Mouse (Mus musculus): ENCODE data around the gene AI182371.

The AI182371 gene

GRCm38 (mm10) chr2:35101443-35101842 lies at the start of gene AI182371:
AI182371 (minus strand) TSS chr2:35101543.
- no peak for DNase-seq (ENCODE audit: low read depth, low spot score)

DNA sequence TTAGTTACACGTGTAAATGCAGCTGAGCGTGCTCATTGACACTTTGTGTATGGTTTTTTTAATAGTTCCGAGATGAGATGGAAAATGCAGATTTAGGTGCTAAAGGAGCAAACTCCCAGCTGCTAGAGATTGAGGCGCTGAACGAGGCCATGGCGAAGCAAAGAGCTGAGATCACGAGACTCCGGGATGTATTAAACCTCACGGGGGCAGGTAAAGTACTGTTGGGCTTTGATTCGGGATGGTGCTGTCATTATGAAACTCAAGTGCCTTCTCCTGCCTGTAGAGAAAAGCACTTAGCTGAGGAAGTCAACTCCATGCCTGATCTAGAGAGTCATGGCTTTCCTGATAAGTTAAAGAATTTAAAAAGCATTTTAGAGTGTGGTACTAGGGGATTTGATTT lies 47.5 kb upstream of the AI182371 start:
- DNase-seq (ENCODE audit: low read depth, low spot score): no peak

- DNase-seq (ENCODE audit: low read depth, low spot score): no peak
These were observed 40.3 kb upstream of the AI182371 start for GRCm38 (mm10) chr2:35141673-35142072.

- DNase-seq (ENCODE audit: low read depth, low spot score): no peak
These were observed 37.2 kb upstream of the AI182371 start for GRCm38 (mm10) chr2:35138576-35138975.

DNA sequence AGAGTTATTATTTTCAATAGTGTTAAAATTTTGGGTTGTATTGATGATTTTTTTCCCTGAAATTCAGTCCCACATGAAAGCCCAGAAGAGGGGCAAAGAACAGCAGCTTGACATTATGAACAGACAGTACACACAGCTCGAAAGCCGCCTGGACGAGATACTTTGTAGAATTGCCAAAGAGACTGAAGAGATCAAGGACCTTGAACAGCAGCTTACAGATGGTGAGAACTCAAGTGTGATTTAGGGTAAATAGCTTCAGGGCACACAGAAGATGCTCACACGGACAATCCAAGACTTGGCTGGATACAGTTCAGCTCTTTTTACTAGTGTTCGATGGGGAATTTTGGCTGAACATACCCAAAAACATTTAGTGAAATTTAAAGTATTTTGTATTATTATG lies 32.5 kb upstream of the AI182371 start:
- DNase-seq (ENCODE audit: low read depth, low spot score): no peak

DNA sequence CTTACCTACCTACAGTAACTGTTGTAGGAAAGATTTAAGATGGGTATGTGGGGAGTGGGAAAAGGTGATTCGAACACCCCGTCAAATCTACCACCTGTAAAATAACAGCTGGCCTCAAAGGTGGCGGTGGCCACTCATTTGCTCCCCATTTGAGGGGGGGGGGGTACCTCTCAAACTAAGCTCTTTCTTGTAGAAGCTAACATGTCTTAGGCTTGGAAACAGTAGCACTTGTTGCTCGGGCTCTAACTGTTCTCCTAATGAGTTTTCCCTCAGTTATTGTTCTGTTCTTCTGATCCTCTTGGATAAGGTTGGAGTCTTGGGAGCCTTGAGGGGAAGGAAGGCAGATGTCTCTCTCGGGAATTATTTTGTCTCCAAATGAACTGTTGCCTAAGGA lies 31.3 kb upstream of the AI182371 start:
- no peak for DNase-seq (ENCODE audit: low read depth, low spot score)

DNA sequence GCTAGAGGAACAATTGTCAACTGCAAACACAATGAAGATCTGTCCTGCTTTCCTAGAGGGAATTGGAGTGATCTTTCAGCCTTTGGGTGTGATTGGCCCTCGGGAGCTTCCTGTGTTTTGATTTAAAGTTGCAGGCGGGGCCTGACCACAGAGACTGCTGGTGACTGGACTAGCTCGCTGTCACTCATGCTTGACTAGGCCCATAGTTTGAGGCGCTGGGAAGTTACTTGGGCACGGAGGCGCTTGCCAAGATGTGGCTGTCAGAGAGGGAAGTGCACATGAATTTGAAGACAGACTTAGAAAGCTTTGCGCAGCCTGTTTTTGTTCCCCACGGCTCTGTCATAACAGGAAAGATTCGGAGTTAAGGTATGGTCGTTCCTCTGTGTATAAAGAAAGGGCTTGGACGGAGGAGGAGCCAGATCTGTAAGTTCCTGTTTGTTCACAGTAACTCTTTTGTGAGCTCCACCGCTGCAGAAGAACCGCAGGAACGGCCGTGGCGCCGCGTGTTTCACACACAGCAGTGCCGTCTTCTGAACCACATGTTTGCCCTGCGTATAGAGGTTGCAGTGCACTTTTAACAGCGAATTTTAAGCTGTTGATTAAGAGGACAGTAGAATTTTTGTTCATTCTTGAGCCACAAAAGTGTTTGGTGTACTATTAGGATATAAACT lies 30.8 kb upstream of the AI182371 start:
- DNase-seq (ENCODE audit: low read depth, low spot score): peak; percentile 97

DNA sequence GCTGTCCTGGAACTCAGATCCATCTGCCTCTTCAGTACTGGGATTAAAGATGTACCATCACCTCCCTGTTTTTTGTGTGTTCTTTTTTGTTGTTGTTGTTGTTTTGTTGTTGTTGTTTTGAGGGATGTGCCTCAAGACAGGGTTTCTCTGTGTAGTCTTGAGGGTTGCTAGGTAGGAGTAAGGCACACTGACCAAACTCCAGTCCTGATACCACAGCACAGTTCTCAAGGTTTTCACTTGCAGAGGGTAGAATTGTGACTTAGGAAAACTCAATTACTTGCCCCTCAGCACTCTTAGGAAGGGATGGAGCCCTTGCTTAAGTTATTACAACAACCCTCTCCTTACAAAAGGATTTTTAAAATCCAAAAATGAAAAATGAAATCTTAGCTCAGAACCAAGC lies 30.1 kb upstream of the AI182371 start:
- DNase-seq (ENCODE audit: low read depth, low spot score): no peak

DNA sequence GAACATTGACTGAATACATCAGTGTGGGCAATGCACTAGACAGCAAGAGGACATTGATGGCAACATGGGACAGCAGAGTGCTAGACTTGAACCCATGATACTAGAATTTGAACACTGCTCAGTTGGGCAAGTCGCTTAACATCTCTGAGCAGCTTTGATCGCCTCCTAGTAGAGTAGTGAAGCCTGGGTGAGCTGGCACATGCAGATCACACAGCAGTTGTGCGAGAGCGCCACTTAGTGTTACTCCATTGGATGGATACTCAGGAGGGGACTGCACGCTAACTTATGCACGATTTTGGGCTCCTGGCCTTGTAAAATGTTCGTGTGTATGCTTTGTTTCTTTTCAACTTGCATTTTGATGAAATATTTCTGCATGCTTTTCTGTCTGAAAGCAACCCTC lies 23.4 kb upstream of the AI182371 start:
- peak; percentile 45 for DNase-seq (ENCODE audit: low read depth, low spot score)

DNA sequence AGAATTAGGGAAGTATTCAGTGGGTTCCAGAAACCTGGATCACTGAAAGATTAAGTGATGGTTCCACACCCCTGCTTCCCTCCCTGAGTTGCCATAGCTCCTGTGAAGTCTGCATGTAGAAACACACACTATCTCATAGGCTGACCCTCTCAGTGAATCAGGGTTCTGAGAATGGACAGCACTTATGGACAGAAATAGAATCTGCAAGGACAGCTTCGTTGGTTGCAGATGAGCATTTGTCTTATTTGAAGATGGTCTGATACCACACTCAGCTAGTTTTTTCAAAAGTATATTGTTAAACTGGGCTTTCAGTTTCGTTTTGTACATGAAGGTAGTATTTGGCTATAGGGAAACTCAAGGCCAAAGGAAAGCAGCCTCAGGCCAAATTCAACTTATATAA lies 9.2 kb upstream of the AI182371 start:
- DNase-seq (ENCODE audit: low read depth, low spot score): no peak

GRCm38 (mm10) chr2:35109924-35110304 lies 8.6 kb upstream of the AI182371 start:
- DNase-seq (ENCODE audit: low read depth, low spot score): no peak

DNA sequence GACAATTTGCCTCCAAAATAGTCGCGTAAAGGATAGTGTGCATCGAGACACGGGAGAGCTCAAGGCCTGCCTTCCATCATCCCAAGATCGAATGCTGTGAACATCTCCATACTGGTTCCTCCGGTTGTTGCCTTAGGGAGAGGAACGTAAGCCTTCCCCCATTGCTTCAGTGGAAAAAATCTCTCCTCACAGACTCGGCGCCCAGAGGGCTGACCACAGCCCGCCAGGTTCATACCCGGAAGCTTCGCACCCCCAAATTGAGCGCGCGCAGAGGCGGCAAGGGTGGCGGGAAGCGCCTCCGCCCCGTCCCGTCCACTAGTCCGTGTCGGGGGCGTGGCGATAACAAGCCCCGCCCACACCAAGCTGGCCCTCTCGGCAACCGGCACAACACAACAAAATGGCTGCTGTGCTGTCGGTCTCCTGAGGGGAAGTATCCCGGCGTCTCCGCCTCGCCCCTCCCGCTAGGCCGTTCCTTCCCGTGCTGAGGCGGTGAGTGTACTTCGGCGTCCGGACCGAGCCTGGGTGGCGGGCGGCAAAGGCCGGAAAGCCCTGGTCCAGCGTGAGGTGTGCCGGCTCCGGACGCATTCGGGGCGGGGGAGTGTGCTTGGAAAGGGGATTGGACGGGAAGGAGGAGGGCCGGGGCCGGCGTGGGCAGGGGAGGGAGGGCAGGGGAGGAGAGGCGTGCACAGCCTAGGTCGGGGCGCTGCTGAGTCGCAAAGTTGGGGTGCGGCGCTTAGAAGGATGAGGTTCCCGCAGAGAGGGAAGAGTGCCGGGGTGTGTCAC lies 8.0 kb upstream of the AI182371 start, which contains the start of gene Cntrl:
TSS of gene Cntrl (plus strand) at position 352 of the 783 bp plus-strand sequence.
- DNase-seq (ENCODE audit: low read depth, low spot score): peak; percentile 84

- DNase-seq (ENCODE audit: low read depth, low spot score): peak; percentile 80
These were observed 7.4 kb upstream of the AI182371 start for GRCm38 (mm10) chr2:35108712-35109111.

- peak; percentile 76 for DNase-seq (ENCODE audit: low read depth, low spot score)
These were observed 6.8 kb upstream of the AI182371 start for GRCm38 (mm10) chr2:35107984-35108635.

DNA sequence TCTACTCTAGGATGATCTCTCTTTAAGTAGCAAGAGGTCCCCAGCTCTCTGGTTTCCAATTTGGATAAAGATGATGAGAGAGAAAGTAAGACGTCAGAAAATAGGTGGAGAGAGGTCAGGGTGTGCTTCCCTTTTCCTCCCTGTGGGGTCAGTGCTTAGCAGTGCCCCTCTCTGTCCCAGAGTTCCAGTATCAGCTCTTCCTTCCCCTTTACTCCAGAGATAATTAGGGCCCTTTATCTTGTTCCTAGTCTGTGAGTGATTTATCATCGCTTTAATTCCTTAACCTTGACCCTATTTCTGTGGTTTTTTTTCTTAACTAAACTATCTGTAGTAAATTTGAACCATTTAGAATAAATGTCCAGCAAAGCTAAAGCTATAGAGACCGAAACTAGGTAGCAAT lies 3.5 kb upstream of the AI182371 start:
- no peak for DNase-seq (ENCODE audit: low read depth, low spot score)

DNA sequence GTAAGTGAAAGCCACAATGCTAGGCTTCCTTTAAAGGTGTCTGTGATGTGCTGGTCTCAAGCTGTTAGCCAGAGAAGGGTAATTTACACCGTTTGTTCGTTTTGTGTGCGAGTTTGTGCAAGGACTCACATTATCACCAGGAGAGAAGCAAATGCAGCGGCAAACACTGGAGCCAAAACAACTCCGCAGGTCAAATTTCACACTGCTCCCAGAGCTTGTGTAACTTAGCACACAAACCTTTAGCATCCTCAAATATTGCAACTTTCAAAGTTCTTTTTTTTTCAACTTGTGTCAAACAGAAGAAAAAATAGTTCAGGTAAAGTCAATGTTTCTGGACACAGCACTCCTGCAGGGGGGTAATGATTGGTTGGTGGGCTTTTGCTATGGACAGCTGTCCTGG lies 2.2 kb upstream of the AI182371 start:
- DNase-seq (ENCODE audit: low read depth, low spot score): no peak

GRCm38 (mm10) chr2:35102777-35103176 lies 1.4 kb upstream of the AI182371 start:
- DNase-seq (ENCODE audit: low read depth, low spot score): no peak

DNA sequence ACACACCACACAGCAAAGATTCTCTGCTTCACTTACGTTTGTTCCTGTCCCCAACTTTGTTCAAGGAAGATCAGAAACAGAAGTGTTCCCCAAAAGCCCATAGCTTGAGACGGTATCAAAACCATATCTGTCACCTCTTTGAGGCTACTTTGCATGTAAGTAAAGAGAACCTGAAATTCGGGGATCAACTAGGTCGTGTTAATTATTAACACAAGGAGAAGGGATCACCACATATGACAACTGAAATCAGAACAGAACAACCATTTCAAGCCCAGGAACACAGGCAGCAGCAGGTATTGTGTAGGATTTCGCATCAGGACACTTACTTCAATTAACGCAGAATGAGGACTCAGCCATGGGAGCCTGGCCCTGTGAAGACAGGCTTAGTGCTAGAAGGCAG lies 814 bp downstream of the AI182371 start:
- DNase-seq (ENCODE audit: low read depth, low spot score): no peak

GRCm38 (mm10) chr2:35087418-35087817 lies 13.9 kb downstream of the AI182371 start:
- no peak for DNase-seq (ENCODE audit: low read depth, low spot score)

- no peak for DNase-seq (ENCODE audit: low read depth, low spot score)
These were observed 22.2 kb downstream of the AI182371 start for GRCm38 (mm10) chr2:35079166-35079565.

DNA sequence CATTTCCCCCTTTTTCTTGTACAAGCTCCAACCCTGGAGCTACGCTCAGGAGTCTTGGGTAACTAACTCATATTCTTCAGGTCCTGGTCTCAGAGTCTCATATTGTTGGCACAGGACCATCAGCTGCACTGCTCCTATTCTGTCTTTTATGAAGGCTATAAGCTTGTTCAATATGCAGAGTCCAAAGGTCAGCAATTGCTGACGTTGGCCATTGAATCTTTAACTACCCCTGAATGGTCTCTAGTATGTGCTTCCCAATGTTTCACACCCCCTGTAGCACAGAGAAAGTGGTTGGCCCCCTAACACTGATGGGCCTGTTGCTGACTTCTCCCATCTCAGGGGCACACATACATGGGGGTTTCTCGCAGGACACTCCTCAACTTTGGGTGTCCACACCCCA lies 27.0 kb downstream of the AI182371 start:
- DNase-seq (ENCODE audit: low read depth, low spot score): no peak

DNA sequence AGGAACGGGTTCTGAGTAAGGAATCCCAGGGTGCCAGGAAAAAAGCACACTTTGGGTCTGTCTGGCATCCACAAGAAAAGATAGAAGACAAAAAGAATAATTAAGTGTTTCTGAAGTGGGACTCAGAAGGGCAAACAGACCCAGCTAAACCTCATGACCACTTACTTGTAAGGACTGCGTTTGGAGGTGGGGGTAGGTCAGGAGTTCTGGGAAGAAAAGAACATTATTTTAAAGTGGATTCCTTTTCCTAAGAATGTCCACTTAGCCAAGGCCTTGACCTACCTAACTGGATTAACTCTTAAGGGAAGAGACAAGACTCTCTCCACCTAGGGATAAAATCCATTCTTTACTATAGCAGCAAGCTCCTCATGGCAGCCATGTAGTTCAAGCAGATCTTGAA lies 28.8 kb downstream of the AI182371 start:
- DNase-seq (ENCODE audit: low read depth, low spot score): no peak

DNA sequence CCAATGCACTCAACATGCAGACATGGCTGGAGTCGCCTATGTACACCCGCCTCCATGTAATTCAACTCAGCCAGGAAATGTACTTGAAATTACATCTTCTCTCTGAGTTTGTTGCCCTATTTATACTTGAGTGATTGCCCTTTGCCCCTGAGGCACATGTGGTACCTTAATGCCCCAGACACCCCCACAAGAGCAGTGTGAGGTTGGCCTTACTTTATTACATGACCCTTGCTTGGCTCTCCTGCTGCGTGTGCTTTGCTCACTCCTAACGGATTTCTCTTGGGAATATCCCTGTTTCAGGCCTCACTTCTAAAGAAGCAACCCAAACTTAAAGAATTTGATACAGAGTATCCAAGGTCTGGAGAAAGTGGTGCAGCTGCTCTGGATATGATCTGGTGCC lies 31.1 kb downstream of the AI182371 start:
- no peak for DNase-seq (ENCODE audit: low read depth, low spot score)

All from ES-CJ7 (cell line).